Mouse (Mus musculus) heart, adult 9 months (tissue): ENCODE measurements around the gene Stk16.

Experiments
- DNase-seq, 2 experiments: peaks; one replicate each; pipeline ENCODE4 v3.0.0; 2022; ENCODE audit warnings: low spot score in 2 of 2

The Stk16 gene

DNA sequence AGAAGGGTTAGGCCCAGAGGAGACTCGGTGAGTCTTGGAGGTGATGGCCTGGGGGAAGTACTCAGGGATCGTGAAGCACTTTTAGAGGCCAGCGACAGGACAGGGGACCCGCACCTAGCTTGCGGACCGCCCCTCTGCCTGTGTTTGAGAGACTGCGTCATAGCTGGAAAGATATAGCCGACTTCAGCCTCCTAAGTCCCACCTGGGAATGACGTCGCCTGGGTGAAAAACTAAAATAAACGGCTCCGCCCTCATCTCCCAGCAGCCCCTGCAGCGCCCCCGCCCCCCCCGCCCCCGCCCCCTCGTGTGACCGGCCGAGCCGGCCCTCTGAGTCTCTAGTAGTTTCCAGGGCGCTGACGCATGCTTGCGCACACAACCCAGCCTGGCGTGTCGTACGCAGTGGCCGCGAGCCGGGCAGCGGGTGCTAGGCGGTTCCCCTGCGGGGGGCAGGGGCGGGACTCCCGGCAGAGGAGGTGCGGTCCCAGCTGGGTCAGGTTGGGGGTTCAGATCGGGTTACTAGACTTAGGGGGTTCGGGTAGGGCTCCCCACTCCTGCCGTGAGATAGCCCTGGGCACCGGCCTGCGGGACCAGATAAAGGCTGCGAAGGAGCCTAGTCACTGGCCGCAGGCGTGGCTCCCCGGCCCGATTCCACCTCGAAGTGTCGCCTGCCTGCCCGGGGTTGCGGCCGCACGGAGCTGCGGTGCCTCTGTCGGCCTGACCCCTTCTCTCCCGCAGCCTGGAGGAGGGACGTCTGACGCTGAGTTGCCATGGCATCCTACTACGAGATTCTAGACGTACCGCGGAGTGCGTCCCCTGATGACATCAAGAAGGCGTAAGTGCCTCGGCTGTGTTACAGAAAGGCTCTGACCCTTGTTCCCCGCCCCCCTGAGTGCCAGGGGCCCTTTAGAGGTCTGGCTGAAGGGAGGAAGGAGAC is 25.7 kb downstream of the Stk16 start, which contains the start of gene Dnajb2:
Gene Dnajb2 (plus strand): TSS at position 290 of the 934 bp plus-strand sequence.
- peak; percentile 92 to 93 for DNase-seq

DNA sequence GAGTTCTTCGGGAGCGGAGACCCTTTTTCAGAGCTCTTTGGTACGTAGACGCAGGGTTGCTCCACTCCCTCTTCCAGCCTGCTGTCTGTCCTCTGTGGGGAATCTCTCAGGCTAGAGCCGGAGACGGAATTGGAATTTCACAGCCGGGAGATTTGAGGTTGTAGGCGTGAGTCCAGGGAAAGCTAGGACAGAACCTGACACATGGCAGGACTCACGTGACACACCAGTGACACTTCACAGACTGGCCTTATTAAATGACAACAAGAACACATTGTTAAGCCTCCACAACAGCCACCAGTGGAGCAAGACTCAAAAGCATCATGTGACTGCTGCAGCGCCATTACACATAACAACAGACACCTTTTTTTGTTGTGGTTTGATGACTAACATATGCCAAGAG is 29.0 kb downstream of the Stk16 start:
- DNase-seq, result peak in 1 of 2 experiments; percentile 64

DNA sequence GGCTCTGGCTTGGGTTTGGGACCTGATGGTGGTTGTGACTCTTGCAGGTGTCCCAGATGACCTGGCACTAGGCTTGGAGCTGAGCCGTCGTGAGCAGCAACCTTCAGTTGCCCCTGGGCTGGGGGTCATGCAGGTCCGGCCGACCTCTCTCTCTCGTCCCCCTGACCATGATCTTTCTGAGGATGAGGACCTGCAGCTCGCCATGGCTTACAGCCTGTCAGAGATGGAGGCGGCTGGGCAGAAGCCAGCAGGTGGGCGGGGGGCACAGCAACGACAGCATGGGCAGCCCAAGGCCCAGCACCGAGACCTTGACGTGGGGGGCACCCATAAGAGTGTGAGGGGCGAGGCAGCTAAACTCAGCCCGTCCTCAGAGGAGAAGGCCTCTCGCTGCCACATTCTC is 32.8 kb downstream of the Stk16 start:
- DNase-seq, result no peak

DNA sequence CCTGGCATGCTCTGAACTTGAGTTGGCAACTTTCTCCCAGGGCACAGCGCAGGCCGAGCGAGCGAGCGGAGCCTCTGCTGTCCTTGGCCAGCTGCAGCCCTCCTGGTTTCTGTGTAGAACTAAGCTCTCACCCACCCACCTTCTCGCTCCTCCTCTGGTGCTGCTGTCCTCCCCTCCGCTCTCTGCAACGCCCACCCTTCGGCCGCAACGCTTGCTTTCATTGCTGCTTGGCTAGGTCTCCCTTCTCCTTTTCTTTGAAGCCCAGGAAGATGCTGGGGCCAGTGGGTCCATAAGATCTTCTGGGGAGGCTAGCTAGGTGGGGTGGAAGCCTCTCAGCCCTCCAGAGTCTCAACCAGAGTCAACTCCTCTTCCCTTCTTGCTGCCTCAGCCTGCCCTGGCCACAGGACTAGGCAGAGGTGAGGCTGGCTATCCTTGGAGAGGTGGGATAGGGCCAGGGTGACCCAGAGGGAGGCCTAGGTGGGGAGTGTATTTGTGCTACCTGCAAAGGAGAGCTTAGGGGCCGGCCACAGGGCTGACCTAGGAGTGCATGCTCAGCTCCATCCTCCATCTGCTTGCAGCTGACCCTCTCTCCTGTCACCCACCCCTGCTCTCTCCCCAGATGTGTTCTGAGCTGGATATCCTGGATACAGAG is 33.7 kb downstream of the Stk16 start:
- DNase-seq, result no peak

DNA sequence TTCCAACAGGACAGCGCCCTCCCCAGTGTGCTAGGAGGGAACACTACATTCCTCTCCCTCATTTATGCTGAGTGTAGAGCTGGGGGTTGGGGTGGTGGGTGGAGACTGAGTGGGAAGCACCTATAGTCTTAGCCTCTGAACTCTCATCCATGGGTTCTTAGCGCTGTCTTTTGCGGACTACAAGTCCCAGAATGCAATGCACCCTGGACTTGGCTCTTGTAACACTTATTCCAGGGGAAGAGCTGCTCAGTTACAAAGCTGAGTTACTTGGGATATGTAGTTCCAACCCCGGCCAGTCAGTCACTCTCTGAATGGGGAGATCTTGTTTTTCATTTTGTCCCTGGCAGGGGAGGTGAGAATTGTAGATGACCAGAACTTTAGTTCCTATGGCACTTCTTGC is 34.2 kb downstream of the Stk16 start:
- no peak for DNase-seq

DNA sequence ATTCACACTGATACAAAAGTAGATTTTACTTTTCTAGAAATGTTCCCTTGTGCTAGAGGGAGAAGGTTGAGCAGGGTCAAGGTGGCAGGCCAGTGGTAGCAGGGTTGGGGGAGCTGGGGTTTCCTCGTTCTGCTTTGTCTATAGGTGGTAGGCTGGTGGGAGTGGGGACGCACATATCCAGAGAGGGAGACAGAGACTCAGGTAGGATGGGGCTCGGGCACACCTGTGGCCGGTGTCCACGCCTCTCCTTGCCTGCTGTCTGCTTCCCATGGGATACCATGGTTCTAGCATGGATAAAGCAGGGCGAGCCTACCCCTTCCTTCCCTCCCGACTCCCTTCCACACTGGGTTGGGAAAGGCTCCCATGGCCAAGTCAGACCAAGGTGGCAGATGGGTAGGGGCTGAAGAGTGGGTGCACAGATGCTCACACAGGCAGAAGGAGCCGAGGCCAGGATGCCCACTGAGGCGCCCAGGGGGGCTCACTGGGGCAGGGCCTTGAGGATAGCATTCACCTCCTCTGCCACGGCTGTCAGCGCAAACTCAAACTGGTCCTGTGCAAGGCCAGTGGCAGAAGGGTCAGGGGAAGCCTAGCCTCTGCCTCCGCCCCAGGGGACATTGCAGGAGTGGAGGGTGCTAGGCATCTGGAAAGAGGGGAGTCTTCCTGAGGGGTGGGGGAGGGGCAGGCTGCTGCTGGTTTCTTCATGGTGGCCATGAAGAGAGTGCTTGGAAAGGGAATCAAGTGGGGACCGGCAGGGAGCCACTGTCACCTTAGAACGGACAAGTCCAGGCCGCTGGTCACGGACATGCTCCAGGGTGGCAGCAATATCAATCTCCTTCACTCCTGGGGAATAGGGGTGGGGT is 36.7 kb downstream of the Stk16 start:
- no peak for DNase-seq

DNA sequence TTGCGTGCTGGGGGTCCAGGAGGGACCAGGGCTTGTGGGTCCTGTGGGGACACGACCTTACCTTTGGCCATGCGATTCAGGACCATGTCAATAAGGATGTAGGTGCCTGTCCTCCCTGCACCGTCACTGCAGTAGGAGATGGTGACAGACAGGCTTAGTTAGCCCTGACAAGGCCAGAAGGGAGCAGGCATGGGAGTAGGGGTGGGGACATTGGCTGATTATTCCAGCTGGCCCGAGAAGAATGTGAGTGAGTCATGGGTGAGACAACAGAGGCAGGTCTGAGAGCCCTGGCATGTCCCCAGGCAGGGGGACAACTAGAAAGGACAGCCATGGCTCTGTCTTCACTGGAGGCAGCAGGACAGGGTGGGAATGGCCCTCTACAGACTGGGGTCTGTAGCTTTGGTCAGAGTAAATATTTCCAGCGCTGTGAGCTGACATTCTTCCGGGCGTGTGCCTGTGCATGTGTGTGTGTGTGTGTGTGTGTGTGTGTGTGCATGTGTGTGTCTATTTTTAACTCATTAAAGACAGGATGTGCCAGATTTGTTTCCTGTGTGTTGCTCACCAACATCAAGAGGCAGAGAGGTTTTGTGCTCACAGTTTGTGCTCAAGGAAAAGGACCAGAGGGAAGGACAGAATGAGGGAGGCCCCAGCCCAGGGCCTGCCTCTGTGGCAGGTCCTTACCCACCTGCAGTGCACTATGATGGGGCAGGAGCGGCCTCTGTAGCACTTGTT is 37.6 kb downstream of the Stk16 start:
- peak; percentile 74 to 82 for DNase-seq

DNA sequence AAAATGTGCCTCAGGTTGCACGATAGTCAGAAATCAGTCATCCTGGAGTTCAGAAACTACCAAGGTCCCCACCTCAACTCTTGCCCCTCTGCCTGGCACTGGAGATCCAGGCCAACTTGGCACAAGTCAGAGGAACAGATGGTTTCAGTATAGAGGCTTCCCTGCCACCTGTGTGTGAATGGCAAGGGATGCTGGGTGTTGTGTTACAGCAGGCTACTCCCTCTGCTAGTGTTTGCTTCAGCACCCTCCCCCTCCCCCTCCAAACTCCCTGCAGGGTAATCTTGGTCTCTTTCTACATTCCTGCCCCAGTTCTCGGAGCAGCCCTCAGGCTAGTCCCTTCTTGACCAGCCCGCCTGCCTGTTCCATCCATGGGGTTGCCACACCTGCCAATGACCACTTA is 39.9 kb downstream of the Stk16 start:
- no peak for DNase-seq

DNA sequence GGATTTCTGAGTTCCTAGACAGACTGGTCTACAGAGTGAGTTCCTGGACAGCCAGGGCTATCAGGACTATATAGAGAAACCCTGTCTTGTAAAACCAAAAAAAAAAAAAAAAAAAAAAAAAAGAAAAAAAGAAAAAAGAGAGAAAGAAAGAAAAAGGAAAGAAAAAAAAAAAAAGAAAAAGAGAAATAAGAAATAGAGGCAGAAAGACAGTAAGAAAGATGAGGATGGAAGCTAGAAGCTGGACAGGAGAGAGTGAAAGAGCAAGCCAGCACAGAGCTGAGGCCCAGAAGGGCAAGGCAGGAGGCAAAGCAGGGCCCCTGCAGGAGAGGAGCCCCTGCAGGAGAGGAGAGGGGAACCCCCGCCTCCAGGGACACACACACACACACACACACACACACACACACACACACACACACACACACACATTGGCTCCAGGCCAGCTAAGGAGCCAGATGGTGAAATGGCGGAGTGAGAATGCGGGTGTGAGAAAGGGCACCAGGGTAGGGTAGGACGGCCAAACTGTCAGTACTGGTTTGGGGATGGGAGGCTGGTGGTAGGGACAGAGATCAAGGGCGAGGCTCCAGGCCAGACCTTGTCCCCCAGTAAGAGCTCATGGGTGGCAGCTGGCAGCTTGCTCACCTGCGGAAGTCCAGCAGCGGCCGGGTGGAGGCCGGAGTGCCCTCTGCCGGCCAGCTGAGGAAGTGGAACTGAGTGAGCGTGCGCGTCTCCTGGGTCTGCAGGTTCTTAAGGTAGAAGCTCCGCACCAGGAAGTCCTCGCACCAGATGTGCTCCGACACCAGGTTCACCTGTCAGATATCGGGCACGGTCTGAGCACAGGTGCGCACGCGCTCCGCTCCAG is 40.7 kb downstream of the Stk16 start:
- DNase-seq, result peak; percentile 72 to 77

DNA sequence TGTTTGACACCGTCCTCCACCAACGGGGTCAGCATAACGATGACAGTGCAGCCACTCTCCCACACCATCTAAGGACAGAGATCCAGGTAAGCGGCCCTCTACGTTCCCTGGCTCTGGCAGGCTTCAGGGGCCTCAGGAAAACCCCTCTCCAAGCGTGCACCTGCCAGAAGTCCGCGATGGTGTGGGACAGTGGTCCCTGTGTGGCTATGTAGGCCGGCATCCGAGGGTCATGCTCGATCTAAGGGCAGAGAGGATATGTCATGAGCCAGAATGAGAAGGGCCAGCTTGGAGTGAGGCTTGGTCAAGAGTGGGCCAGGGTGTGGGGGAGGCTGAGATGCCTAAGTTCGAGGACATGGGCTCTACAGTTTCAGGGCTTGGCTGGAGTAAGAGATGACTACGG is 41.7 kb downstream of the Stk16 start:
- no peak for DNase-seq

DNA sequence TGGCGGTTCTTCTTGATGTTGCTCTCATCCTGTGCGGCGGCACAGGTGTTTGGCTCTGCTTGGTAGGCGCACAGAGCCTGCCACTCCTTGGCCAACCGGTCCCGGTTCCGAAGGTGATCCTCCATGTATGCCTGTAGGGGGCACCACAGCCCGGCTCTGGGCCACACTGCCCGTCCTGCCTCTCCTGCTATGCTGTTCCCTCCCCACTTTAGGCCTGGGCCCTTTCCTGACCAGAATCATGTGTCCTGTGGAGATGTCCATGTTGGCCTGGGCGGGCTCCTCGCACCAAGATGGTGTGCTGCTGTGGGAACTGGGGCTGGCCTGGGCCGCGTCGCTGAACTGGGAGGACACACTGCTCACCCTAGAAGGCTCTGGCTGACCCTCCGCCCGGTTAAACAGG is 42.4 kb downstream of the Stk16 start:
- no peak for DNase-seq

DNA sequence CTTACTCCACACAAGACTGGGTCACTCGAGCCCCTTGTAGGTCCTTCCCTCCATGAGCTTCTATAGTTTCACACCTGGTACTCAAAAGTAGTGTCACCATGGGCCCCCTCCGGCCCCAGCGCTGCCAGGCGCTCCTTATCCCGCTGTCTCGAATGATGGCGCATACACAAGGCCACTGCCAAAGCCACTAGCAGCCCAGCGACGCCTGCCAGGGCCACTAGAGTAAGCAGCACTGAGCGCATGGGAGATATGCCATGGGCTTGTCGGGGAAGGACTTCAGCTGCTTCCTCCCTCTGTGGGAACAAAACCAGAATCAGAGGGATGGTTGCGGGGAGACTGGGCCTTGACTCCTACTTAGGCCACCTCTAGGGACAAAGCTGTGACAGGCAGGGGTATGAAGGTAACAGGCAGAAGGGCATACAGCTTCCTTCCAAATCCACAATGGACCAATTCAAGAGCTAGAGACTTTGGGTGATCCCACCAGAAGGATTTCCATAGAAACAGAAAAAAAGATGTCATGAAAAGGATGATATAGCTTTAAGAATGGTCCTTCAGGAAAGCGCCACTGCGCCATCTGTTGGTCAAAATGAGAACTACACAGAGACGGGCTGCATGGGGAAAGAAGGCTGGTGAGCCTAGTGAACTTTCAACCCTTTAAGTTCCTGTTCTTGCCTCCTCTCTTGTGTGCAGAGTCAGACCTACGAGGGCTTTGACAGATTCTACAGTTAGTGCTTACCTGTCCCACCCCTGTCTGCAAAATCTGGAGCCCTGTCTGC is 43.4 kb downstream of the Stk16 start:
- peak in 1 of 2 experiments; percentile 74 for DNase-seq

DNA sequence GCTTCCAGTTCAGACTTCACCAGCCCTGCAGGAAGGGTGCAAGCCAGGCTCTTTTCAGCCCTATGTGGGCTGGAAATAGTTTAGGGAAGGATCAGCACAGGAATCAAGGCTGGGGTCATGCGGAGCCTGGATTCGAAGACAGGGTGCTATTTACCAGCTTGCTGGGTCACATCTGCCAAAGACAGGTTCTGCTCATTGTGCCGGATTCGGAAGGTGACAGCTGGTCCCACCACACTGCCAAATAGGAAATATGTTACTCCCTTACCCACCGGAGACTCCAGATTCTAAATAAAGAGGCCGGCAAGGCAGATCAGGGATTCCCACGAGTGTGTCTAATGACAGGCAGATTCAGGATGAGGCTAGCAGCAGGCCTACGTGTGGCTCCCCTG is 44.0 kb downstream of the Stk16 start:
- no peak for DNase-seq

DNA sequence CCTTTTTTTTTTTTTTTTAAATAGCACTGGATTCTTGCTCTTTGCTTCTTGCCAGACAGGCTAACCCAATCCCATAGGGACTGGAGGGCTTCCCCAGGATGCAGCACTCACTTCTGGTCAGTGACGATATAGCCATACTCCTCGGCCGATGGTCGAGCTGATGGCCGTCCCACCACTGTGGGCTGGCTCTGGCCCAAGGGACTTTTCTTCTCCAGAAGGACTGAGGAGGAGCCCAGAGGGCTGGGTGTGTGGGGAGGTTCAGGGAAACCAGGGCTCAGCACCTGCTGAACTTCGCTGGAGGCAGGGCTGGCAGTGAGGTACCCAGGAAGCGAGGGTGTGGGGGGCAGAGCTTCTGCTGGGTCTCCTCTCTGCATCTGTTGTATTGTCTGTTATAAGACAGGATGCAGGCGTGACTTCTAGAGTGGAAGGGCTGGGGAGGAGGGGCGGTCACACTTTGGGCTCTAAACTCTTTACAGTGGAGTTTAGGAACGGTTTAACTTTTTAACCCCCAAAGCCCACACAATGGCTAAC is 44.9 kb downstream of the Stk16 start:
- no peak for DNase-seq

DNA sequence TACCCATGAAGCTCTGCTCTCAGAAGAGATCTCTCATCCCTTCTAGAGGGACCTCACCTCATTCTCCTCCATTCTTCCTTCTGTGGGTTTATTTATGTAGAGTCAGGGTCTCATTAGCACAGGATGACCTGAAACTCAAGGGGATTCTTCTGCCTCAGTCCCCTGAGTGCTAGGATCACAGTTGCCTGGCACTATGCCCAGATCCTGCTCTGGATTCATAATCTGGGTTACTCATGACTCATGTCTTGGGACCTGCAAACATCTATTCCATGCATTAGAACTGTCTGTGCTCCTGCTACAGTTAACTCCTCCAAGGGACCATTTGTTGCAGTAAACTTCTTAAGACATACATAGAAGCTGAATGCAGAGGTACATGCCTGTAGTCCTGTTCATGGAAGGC is 50.6 kb downstream of the Stk16 start:
- DNase-seq, result no peak

DNA sequence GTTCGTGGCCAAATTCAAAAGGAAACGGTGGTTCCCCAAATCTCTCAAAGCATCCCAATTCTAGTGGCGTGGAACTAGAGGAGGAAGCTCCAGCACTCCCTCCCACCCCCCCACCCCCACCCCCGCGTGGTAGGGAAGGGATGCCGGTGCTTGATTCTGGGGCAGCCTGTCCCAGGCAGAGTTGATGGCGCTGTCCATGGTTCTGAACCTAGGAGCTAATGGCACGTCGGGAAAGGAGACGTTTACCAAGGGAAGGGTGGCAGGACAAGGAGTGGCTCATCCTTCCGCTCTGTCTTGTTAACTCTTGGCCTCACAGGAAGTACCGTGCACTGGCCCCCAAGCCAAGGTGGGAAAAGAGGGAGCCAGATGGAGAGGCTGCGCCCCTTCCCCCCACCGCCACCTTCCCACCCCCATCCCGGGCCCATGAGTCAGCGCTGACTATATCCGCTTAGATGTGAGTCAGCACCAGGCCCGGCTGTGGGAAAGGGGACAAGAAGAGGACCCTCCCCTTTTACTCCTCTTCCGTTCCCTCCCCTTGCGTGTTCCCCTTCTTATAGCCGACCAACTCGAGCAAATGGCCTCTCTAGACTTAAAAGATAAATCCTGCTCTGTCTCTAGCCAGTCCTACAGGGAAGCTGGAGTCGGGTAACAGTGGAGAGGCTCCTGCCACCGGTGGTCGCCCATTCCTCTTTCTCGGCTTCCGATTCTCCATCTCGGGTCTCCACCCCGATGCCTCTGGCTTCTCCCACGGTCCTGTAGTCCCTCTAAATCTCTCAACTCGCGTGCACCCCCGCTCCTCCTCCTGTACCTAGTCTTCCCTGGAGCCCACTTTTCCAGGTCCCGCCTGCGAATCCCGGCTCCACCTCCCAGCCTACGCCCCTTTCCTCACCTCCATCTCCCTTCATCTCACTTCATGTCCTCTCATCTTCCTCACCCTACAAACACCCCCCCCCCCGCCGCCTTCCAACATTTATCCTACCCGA is 52.6 kb downstream of the Stk16 start:
- DNase-seq, result no peak

DNA sequence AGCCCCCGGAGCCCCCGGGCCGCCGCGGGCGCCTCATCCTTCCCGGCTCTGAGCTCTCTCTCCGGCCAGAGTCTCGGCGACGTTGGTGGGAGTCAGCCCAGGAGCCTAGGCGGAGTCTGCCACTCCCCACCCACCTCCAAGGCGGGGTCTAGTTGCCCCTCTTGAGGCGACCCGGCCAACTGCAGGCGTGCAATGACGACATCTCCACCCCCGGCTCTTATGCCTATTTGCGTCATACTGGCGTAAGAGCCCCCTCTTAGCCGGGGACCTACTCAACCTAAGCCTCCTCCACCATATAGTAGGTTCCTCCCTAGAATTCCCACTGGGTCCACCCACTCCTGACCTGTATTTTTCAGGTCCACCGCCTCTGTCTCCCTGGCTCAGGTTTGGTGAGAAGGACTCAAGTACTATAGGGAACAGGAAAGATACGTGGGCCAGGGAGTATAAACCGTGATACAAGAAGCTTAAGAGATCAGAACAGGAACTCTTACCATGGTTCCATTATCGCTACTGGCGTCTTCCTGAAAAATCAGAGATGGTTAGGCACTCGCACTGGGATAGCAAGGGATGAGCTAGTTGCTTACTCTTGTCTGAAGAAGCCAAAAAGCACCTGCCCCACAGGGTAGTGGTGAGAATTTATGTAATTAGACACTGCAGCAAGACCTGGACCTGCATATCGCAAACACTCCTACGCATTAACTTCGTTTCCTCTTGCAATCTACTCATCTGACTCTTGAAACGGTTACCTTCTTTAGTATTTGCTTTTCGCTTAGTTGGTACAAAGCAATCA is 53.6 kb downstream of the Stk16 start, which contains the start of gene Ptprn:
Gene Ptprn (minus strand): TSS at position 412 of the 790 bp plus-strand sequence.
- no peak for DNase-seq
